Mouse (Mus musculus): Measurements from ENCODE around the gene 2310003L06Rik.

Gene 2310003L06Rik

DNA sequence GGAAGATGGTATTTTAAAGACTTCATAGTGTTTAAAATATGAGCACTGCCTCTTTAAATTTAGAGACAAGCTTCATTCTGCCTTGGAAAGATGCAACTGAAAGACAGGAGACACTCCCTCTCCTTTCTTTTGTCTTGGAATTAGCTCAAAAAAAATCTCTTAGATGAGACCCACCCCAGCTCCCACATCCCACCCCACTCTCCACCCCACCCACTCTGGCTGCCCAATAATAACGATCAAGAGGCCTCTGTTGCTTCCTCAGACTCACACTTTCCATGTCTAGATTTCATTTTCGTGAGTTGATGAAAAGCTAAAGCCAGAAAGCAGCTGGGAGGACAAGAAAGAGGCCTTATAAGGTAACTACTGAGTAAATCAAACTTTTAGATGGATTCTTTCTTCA, at the start of gene 2310003L06Rik, which contains the start of gene Gm28434:
Gene 2310003L06Rik (plus strand): TSS at position 259 of the 400 bp plus-strand sequence.
Gene Gm28434 (plus strand): TSS at position 317 of the 400 bp plus-strand sequence.
- no peak for DNase-seq (ENCODE audit: low spot score in 2 of 2)

DNA sequence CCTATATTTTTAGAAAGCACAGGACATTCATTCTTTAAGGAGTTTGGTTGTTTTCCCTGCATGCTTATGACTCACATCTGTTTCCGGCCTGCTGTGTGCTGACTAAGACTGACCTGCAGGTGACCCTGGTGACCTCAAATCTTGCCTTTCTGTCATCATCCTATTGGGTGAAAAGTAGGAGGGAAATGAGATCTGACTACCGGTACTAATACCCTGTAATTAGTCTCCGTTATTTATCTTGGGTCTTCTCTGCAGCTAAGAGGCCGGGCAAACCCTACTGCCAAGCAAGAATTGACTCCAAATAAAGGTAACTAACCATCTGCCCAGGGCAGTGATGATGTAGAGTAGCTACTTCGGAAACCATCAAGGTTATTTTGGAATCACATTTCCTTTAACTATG, 43.9 kb upstream of the 2310003L06Rik start, which contains the start of gene Csn3:
Gene Csn3 (plus strand): TSS at position 208 of the 400 bp plus-strand sequence.
- DNase-seq (ENCODE audit: low spot score in 2 of 2) = no peak

DNA sequence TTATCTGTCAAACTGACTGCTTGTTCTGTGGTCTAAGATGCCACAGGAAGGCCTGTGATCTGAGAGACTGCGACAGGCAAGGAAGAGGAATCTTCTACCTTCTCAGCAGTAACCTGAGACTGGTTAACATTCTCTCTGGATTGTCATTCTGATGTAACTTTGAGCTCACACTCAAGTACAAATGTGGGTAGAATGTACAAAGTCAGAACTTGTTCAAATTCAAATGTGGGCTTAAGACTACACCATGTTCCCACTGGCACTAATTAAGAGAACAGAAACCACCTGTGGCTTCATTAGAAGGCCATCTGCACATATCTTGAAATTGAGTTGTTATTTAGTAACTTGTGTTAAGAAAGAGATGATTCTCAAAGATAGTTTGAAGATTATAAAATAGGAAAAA, 37.7 kb upstream of the 2310003L06Rik start:
- DNase-seq (ENCODE audit: low spot score in 2 of 2) = no peak

DNA sequence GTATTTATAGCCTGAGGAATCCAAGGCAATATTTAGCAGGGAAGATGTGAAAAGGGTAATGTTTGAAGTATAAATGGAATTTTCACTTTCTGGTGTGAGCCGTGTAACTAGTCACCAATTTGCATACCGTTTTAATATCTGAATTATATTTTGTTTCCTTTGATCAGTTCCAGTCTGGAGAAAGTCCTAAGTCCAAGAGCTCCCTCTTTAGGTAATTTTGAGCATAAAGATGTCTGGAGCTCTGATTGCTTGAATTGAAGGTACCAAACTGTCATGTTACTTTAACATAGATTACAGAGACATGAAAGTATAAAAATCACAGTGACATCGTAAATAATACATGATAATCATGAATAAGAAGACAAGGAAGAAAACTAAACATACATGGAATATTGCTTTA, 28.5 kb upstream of the 2310003L06Rik start:
- peak in 1 of 2 experiments; percentile 3 for DNase-seq (ENCODE audit: low spot score in 2 of 2)

DNA sequence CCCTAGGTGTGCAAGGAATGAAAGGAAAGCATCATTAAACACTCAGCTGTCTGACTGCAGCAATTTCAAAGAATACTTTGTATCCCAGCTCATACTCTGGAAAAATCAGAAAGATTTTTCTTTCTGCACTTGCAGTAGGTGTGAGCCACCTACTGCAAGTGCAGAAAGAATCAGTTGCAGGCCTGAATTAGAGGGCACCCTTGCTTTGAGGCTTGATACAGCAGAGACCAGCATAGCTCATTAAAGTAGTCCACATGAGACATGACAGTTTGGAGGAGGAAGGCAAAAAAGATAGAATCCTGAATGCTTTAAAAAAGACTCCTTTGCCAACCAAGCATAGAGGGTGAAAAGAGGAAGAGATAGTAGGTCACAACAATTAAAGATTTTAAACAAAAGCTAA, 26.7 kb upstream of the 2310003L06Rik start:
- no peak for DNase-seq (ENCODE audit: low spot score in 2 of 2)

DNA sequence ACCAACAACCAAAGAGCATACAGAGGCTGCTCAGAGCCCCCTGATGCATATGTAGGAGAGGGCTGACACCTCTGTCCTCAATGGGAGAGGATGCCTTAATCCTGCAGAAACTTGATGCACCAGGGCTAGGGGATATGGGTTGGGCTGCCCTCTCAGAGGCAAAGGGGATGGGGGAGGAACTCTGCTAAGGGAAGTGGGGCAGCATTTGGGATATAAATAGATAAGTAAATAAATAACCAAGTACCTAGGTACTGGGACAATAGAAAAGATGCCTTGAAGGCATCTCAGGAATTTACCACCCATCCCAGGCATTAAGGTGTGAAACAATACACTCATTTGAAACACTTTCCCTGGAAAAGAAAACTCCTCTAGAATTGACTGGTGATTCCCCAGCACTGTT, 17.4 kb upstream of the 2310003L06Rik start:
- no peak for DNase-seq (ENCODE audit: low spot score in 2 of 2)

DNA sequence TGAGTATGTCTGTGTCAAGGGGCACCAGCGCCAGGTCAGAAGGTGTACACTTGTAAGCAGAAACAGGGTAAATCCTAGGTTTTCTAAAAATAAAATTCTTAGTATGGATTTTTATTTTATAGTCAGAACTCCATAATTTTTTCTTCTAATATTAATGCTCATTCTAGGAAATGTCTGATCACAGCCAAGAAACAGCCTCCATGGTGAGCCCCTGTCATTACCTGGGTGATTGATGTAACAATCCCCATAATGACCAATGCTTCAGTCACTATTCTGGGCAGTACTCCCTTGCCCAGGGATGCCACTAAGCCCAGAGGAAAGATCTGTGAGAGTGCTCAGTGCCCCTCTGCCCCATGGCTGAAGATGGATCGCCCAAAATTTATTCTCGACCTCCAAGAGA, 9.9 kb downstream of the 2310003L06Rik start, which contains the start of gene Cabs1:
Gene Cabs1 (plus strand): TSS at position 301 of the 400 bp plus-strand sequence.
- DNase-seq (ENCODE audit: low spot score in 2 of 2) = no peak

DNA sequence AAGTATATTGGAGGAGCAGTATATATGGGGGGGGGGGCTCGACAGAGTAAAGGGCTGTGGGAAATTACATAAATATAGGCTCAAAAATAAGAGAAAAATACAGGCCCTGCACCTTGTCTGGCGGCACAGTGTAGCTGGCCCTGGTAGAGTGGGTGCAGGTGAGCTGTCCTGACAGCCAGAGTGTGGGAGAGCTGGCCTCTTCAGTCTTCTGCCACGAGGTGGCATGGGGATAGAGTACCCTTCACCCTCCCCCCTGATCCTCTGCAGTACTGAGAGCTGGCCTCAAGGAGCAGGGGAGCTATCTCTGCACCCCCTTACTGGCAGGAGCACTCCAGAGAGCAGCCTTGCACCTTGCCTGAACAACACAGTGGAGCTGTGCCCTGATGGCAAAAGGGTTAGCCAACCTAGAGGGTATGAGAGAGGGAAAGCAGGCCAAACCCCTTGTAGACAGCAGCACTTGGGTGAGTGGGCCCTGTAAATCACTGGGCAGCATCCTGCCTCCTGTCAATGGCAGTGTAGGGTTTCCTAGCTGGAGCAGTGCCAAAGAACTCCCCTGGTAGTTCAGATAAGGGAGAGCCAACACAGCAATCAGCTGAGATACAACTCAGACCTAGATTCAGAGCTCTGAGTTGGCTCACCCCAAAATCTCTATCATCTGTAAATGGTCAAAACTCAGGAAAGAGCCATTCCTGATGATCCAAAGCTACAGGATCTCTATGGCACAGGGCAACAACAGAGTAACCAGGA, 13.4 kb downstream of the 2310003L06Rik start:
- DNase-seq (ENCODE audit: low spot score in 2 of 2) = no peak

DNA sequence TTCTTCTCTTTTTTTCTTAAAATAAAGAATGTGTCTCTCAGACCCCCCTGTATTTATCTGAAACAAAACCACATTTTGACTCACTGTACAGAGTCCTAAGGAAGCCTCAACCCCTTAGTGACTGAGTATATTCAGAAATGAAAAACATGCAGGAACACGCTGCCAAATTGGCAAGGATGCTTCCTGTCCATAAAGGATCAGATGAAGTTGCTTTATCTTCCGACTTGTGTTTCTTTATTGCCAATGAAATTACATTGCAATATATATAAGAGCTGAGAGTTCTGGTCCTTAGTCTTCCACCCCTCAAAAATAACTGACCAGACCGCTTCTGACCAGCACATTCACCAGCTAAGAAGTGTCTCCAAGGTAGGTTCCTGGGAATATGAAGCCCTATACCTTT, 33.0 kb downstream of the 2310003L06Rik start, which contains the start of gene Smr3a:
Gene Smr3a (plus strand): TSS at position 301 of the 400 bp plus-strand sequence.
- no peak for DNase-seq (ENCODE audit: low spot score in 2 of 2)

DNA sequence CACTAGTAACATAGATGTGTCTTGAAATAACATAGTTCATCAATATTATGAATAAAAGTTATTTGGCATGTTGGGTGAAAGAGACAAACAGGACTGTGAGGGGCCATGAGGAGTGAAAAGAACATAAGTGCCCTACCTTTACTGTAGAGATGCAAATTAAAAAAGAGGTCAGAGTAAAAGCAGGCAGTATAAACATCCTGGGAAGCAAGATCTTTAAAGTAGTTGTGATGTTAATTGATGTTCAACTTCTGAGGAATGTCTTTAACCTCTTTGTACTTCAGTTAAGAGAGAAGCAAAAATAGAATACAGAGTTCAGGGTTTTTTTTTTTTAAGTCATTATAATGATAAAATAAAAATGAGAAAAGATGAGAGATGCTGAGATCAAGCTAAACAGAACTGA, 36.0 kb downstream of the 2310003L06Rik start:
- no peak for DNase-seq (ENCODE audit: low spot score in 2 of 2)

All from frontal cortex, postnatal 36 days (tissue).